Mouse (Mus musculus) heart, adult 2 months (tissue): ENCODE results near the gene Gm10118.

Experiments used
- EP300 ChIP-seq: fragments of 200-500 bp; IDR thresholded peaks from 2 replicates; pipeline ENCODE4 v1.6.1; 2011; ENCODE audit warnings: low read depth, low read length, control low read depth; ENCODE audit not compliant: insufficient read depth
- POLR2A ChIP-seq: fragments of 200-500 bp; IDR thresholded peaks from 2 replicates; pipeline ENCODE4 v1.6.1; 2011; ENCODE audit warnings: mild to moderate bottlenecking, low read depth, low read length, control low read depth; ENCODE audit not compliant: insufficient read depth

DNA sequence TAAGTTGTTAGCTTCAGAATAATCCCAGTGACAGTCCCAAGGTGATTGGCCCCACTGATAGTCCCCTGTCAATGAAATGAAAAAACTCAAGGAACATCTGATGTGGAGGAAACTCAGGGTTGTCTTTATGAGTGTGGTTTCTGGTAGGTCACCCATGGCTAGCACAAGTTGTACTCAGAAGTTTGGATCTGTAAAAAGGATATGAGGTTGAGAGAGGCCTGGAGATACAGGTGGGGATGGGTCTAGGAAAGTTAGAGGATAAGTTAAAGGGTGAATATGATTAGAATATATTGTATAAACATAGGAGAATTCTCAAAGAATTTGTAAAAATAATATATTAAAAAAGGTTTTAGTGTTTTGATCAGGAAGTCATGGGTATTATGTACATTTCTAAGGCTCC is at the start of gene Gm10118:
- TF ChIP-seq EP300 (no peak), POLR2A (no peak)
